Mouse (Mus musculus) fat pad, adult 2 months (tissue): ENCODE results near the gene Lamb3.
"Not testable (repeated sequence)": the region's sequence is repeated elsewhere in the genome, so short reads cannot be mapped to it uniquely, and the experiment has no call there.

ENCODE experiments used
- DNase-seq: peaks from one replicate; pipeline ENCODE4 v3.0.0-alpha.2; 2011; ENCODE audit warnings: low read depth, low spot score; ENCODE audit errors: extremely low read depth

Lamb3 gene

DNA sequence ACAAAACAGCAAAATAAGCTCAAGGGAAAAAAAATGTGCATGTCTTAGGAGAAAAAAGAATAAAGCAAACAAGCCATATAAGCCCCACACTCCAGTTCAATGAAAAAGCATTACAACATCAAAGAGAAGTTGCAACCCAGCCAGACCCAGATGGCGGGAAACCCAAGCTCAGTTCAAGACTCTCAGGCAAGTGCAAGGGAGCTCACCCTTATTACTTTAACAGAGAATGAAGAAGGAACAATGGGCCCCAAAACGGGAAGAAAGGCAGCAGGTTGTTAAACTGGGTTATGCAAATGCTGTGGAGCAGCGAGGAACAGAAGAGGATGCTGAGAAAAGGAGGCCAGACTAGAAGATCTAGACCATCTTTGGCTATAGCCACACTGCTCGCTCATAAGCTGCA, 35.4 kb downstream of the Lamb3 start:
- DNase-seq = no peak

DNA sequence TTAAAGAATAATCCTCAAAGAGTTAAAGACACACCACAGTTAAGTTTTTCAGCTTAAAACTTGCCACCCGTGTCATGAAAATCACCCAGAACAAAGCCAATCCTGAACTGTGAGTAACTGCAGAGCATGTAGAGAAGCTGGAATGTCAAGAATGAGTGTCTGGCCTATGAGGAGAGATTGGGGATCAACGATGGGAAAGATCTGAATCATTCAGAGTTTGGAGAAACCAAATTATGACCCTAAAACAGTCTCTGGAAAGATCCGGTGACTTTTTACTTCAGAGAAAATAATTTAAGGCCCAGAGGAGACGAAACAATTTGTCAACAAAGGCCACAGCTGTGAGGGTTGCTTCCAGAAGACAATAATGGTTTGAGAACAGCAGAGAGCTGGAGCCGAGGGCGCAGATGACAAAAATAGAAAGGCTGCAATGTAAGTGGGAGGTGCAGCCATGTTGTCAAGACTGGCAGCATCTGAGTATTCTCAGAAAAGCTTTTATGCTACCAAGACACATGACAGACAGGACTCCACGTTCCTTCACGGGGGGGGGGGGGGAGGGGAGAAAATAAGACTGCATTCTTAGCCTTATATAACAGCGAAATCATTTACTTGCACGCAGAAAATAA, 36.2 kb downstream of the Lamb3 start:
- DNase-seq = no peak

- no peak for DNase-seq
Measured at GRCm38 (mm10) chr1:193244235-193244634, 36.7 kb downstream of the Lamb3 start.

DNA sequence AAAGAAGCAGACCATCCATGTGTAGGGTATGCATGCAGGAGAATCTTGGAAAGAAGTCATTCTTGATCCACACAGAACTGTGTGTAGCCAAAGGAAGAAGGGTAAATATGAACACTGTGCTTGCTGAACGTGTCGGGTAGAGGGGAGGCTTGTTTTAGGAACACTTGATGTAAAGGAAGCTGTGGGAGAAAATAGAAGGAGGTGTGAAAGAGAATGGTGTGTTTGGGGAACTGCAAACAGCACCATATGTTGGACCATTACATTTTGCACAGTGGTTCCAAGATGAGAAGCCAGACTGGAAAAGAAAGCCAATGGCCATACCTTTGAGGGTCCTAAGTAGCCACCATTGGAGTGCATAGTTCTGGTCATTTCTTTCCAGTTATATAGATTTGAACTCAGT, 42.5 kb downstream of the Lamb3 start:
- DNase-seq = no peak

DNA sequence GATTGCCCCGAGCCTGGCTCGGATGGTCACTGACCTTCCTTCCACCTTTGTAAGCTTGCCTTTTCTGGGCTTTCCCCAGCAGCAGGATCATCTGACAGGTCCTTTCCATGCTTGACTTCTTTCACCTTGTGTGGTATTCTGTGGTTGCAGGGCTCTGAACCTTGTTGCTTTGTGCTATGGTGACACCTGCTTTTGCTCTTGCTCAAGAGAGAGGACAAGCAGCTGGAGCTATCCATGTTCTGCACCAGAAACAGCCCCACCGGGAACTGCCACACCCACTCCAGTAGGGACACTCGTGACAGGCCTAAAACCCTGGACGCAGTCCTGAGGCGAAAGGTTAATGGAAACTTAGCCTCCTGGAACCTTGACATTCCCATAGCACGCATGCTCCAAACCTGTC, 43.9 kb downstream of the Lamb3 start:
- DNase-seq = no peak

DNA sequence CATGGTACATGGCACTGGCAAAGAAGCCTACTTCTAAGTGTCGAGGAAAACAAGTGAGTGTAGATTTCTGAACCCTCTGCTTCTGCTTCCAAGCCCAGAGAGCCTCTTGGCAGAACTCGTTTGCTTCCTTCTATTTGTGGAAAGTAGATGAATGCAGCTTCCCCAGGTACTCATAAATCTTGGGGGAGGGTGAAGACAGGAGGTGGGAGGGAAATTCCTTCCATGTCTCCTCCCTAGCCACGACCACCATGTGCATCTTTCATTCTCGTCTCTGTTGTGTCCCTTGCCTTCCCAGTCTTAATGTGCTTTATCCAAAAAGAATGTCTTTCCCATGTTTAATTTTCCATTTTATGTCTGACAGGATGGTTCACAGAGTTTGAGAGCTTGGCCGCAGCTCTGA, 45.1 kb downstream of the Lamb3 start:
- DNase-seq = no peak

GRCm38 (mm10) chr1:193253895-193254294, 46.4 kb downstream of the Lamb3 start:
- not testable (repeated sequence) for DNase-seq

DNA sequence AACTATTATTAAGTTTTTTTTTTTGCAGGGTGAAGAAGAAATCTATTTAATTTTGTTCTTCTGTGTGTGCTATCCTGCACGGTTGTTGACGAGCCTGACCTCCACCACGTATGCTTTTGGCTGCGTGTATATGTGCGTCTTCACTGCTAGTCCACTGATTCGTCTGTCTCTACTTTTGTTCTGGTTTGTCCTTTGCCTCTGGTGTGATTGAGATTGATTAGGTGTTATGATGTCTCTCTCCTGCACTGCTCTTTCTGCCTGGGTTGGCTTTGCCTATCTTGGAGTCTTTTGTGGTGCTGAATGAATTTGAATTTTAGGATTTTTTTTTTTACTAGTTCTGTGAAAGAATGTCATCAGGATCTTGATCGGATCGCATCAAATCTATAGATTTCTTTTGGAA, 47.5 kb downstream of the Lamb3 start:
- DNase-seq = no peak

DNA sequence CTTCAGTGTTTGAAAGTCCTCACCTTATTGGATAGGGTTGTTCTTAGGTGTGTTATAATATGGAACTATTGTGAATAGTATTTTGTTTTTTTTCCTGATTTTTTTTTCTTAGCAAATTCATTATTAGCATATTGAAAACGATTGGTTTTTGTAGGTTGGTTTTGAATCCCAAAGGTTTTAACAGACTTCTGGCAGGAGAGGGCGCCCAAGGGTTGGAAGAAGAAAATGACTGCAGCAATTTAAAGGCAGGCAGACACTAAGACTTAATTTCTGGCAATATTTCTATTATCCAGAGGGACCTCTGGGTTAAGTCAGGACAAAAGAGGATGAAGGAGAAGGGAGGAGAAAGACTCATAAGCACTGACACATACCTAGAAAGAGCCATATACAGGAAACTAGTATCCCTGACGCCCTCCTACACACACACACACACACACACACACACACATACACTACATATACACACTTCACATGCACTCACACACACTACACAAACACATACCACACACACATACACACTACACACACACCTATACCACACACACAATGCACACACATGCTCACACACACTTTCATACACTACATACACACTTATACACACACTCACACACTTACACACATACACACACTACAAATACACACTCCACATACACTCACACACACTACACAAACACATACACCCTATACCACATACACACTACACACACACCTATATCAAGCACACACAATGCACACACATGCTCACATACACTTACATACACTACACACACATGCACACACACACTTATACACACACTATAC, 48.2 kb downstream of the Lamb3 start:
- no peak for DNase-seq

DNA sequence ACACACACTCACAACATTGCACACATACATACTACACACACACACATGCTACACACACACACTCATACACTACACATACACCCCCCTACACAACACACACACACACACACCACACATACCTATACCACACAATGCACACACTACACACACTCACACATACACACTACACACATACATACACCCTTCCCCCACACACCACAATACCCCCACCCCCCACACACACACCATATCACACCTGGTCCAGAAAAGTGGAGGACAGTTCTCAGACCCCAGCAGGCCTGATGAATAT, 48.7 kb downstream of the Lamb3 start:
- no peak for DNase-seq

DNA sequence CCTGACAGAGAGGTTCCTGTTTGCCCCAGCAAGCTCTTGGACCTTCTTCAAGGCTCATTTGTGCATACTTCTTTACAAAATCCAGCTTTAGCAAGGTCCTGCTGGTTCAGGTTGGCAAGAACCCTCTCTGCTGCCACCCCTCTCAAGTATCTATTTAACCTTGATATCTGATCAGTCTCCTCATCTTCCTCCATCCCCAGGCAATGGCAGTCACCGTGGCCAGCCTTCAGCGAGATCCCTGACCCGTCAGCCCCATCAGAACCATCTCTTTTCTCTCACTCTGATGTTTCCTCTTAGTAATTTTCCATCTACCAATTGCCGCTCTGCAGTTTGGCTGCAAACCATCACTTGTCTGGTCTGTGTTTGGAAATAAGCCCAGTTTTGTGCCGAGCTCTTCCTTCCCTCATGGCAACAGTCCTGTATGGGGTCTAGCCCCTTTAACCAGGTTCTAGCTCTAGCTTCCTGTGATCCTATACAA, 49.2 kb downstream of the Lamb3 start:
- no peak for DNase-seq

- no peak for DNase-seq
Measured at GRCm38 (mm10) chr1:193259559-193259958, 52.1 kb downstream of the Lamb3 start.

DNA sequence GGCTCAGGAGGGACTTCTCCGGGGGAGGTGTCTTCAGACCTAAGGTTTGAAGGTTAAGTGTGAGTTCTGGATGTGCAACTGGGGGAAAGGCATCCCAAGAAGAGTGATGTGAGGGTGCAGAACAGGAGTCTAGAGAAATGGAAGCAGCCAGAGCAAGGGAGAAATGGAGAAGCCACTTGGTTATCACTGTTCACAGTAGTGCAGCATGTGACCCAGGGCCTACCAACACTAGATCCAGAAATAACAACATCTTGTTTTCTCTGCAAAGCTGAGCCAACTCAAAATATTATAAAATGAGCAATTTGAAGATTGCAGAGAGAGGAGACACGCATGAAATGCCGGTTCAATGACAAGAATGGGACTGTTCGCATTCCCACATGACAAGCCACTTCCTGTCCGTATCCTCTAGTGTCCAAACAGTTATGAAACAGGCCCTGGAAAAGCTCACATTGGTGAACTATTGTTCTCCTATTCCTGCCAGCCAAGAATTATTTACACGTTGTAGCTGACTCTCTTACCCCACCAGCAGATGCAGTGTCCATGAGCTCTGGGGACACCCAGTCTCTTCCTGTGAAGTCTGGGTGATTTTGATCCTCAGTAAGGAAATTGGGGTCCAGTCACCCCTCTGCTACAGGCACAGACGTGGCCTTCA, 54.5 kb downstream of the Lamb3 start:
- no peak for DNase-seq

DNA sequence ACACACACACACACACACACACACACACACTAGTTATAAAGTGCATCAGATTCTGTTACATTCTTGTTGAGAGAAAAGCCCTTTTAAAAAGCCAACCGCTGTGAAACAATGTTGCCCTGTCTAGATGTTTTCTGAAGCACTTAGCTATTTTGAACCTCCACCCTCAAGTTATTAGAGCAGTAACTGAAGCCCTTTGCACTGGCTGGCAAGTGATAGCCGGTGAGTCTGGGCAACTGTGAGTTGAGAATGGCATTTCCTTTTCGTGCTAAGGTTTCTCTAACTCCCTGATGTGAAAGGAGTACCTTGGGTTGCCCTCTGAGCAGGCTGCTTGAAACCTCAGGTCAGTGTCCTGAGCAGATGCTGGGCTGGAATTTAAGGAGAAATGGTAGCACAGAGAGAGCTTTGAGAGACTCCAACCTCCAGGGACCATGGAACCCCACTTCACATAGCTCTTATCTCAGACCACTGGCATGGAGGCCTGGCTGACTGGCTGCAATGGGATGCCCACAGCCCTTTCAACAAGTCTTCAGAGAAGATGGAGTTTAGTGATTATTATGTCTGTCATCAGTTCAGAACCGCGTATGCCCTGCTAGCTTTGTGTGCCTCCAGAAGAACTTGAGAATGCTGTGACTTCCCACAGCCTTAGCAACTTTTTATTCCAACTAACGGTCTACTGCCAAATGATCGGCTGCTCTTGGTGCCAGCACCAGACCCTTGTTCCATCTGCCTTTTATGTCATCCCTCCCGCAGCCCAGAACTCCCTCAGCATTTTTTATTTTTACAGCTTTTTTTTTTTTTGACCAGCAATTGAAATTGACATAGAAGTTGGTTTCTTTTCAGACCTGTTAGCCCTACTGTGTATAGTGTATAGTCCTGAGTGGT, 55.8 kb downstream of the Lamb3 start:
- no peak for DNase-seq

GRCm38 (mm10) chr1:193263955-193264598, 56.6 kb downstream of the Lamb3 start, which contains the start of gene Hsd11b1:
Gene Hsd11b1 (minus strand): TSS chr1:193264075.
- DNase-seq = no peak

GRCm38 (mm10) chr1:193265734-193266133, 58.2 kb downstream of the Lamb3 start:
- no peak for DNase-seq

DNA sequence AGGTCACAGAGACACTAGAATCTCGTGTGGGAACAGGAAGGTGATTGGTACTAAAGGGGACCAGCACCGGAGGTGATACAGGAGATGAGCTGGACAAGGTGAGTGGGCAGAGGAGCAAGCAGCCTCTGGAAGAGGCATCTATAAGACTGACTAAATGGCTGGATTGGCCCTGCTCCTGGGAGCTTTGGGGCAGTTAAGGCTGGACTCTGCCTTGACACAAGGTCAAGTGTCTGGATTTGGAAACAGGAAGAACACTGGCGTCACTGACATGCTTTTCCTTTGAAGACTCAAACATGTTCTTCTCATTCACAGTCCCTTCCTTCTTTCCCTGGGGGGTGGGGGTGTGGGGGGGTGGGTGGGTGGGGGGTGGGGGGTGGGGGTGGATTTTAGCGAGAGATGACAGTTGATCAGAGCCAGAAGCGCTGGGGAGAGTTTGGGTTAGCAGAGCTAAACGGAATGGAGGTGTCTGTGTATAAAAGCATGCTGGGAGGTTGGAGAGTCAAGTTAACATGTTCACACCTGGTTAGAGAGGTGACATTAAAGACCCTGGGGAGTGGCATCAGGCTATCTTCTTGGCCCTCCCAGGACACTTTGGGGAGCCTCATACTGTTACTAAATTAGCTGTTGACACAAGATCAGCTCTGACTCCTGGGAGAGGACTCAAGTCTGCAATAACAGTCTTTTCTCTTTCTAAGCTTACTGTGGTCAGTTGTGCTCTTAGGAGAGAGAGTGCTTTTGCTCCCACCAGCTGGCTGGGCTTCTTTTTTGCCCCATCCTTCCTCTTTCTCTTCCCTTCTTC, 63.7 kb downstream of the Lamb3 start:
- DNase-seq = no peak

DNA sequence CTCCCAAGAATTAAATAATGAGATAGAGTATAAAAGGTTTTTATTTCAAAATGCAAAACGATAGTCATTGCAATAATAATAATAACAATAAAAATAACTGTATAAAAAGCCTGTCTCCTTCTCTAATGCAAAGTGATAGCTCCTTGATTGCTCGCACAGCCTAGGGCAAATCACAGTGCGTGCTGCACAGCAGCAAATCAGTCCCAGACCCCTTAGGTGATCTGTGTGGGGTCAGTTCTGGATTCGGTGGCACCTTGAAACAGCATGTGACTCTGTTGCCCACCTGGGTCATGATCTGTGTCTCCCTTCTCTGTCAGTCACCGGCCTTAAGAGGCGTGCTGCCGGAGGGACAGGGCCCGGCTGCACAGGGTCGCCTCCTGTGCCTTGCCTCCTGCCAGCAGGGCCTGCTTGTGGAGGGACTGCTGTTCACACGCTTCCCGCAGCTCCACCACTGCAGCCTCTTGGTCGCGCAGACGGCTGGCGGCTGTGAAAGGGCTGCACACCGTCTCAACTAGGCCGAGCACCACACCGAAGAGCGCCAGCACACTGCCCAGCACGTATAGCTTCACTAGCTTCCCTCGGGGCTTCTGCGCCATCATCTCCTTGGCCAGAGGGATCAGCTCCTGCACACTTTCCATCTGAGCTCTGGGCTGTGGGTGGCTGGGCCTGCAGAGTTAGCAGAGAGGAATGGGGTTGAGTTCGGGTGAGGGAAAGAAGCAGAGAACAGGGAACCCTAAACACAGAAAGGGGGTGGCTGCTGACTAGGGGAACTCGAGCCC, 64.8 kb downstream of the Lamb3 start:
- no peak for DNase-seq

GRCm38 (mm10) chr1:193272916-193273601, 65.6 kb downstream of the Lamb3 start, which contains the start of gene G0s2:
Gene G0s2 (minus strand): TSS chr1:193273217.
- no peak for DNase-seq
